Mouse (Mus musculus): ENCODE results near the gene Als2cr12.

- no peak for TF ChIP-seq CTCF (IDR thresholded peaks at IDR 0.05; ENCODE audit: borderline replicate concordance, control insufficient read depth, extremely low read depth, insufficient read depth, low read length, poor library complexity)
- no peak for TF ChIP-seq POLR2A (IDR thresholded peaks at IDR 0.05; ENCODE audit: control insufficient read depth, extremely low read depth, insufficient read depth, low read length, poor library complexity)
Observed at GRCm38 (mm10) chr1:58710711-58711364, 15.0 kb upstream of the Als2cr12 start.

Data from thymus, adult 2 months (tissue).